Mouse (Mus musculus) monocyte, adult 5-6 weeks (primary cell): Measurements from ENCODE around the gene Abhd12. TPM values are rescaled to one million over a fixed set of nuclear protein-coding genes. Genes with fewer than 3 reads are reported as not detected.

Experiments
- ATAC-seq: fragments of 153-309, 156-312 bp; replicated peaks from 2 replicates; pipeline ENCODE4 v1.8.0; 2017; ENCODE audit warnings: mild to moderate bottlenecking; ENCODE audit not compliant: low TSS enrichment, insufficient number of reproducible peaks, severe bottlenecking, poor library complexity, low FRiP score
- total RNA-seq: library from RNA; stranded (forward); fragments of 200-1000, 200-491, 200-594 nt; gene quantifications from 3 replicates; pipeline ENCODE4 v1.2.3, GENCODE M21; 2017

Gene Abhd12
- total RNA-seq, 1 experiment from 2014 or later = 368 TPM

DNA sequence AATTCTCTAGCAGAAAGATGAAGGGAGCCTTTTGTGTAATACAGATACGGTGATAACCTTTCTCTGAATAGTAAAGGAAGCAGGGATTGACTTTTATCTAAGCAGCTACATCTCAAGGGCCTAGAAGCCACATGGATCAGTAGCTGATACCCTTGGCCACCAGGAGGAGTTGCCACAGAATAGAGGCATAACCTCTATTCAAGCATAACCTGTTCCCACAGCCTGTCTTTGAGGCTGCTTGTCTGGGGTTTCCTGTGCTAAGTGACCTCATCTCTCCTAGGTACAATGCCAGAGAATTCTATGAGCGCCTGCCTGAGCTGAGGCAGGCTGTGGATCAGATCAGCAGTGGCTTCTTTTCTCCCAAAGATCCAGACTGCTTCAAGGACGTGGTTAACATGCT is 76.4 kb downstream of the Abhd12 start:
- ATAC-seq = no peak

DNA sequence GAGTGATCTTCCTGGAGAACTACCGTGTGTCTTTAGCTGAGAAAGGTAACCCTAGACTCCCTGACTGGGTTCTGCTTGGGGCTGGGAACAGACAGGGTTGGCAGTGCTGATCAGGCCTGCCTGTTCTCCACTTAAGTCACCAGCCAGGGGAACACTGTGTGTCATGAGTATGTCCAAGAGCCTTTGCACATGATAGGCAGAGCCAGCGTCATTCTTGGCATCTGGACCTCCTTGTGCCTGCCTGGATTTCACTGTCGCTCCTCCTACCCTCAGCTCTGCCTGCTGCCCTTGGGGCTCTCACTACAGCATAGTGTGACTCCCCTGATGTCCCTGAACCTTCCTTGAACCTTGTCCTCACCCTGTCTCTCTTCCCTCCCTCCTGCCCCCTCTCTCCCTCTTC is 78.1 kb downstream of the Abhd12 start:
- ATAC-seq = no peak

DNA sequence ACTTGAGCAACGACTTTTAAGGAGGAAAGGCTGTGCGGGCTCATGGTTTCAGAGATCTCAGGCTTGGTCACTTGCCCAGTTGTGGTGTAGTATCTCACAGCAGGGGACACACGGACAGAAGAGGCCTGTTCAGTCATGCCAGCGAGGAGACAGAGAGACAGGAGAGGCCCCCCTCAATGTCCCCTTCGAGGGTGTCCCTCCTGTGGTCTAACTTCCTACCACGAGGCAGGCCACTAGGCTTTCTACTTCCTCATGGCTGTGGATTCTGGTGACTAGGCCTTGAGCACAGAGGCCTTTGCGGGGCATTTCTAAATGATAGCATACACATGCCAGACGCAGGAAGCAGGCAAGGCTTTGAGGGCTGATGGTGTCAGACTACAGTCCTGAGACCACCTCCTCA is 81.6 kb downstream of the Abhd12 start:
- no peak for ATAC-seq

DNA sequence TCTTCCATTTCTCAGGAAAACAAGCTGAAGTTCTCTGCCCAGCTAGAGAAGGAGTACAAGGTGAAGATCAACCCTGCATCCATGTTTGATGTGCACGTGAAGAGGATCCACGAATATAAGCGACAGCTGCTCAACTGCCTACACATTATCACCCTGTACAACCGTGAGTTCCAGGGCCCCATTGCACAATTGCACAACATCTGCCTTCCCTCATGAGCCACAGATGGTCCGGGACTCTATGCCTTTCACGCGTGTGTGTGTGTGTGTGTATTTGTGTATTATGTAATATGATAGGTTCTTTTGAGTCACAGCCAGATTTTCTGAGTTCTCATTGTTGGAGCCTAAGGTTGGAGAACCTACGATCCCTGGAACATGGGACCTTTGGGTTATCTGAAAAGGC is 83.8 kb downstream of the Abhd12 start:
- ATAC-seq = no peak

DNA sequence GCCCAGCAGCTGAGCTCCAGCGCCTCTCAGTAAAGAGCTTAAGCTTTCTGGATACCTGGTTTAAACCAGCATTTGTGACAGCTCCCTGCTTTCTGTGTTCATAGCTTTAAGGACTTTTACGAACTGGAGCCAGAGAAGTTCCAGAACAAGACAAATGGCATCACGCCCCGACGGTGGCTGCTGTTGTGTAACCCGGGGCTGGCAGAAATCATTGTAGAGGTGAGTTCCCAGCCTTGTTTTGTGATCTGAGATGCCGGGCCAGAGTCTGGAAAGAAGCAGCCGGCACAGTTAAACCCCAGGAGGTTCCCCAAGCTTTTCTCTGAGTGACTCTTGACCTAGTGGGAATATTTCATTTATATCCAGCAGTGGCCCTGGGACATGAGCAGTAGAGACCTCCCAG is 85.8 kb downstream of the Abhd12 start:
- ATAC-seq = no peak

DNA sequence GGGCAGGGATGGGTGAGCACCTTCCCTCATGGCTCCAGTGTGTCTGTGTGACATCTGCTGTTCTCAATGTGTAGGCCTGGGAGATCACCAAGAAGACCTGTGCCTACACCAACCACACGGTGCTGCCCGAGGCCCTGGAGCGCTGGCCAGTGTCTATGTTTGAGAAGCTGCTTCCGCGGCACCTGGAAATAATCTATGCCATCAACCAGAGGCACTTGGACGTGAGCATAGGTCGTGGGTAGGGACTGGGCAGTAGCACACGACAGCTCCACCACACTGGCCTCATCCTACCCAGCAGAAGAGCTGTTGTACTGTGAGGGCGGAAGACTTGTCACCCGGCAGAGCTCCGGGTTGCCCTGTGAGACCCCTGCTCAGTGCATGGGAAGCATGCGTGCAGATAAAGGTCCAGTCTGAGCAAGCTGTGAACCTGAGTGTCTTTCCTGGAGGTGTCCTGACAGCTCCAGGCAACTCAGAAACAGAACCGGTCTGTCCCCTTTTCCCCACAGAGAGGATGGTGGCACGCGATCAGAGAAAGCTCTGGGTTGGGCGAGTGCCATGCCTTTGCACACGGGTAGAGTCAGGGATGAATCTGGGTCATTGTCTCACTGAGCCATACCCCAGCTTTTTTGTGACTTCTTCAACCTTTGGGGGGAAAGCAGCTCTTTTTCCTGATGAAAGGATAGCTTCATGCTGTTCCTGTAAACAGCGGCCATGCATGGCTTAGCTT is 87.7 kb downstream of the Abhd12 start:
- no peak for ATAC-seq

DNA sequence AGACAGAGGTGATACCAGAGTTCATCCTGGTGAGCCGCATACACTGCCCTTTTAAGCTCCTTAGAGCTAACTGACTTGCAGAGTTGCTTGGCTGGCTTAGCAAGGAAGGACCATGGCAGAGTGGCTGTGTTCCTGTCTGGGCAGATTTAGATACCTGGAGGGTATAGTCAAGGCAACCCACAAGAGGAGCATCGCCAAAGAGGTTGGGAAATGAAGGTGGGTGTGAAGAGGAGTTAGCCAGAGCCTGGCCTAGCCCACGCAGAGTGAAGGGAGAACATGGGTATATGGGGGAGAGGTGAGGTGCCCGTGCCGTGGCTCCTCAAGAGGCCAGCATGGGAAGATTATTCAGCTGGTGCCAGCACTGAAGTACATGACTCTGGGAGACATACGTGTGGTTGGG is 91.7 kb downstream of the Abhd12 start:
- ATAC-seq = no peak

DNA sequence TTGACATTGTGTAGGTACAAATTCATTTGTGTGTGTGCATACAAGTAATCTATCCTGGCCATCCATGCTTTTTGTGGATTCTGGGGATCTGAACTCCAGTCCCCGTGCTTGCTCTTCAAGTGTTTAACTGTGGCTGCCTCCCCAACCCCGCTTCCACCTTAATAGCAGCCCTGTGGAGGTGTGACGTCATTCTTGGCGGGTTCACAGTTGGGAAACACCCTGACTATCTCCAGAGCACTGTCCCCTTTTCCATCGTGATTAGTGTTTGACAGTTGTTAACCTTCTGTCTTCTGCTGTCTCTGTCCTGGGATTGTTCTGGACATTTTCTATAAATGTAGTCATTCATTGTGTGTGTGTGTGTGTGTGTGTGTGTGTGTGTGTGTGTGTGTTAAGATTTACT is 93.9 kb downstream of the Abhd12 start:
- ATAC-seq = no peak

DNA sequence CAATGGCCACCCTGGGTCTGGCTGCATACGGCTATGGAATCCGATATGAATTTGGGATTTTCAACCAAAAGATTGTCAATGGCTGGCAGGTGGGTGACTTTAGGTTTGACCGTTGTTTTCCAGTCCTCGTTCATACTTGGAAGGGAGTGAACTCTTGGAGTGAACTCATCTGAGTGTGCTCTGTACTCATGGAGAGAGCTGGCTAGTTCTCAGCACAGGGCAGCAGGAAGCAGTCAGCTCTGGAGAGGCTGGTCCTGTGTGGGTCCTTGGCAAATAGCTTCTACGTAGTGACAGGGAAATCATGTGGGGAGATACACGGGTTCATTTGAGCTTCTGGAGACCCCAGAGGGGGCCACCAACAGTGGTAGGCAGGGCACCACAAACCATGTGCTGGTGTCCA is 95.7 kb downstream of the Abhd12 start:
- no peak for ATAC-seq

DNA sequence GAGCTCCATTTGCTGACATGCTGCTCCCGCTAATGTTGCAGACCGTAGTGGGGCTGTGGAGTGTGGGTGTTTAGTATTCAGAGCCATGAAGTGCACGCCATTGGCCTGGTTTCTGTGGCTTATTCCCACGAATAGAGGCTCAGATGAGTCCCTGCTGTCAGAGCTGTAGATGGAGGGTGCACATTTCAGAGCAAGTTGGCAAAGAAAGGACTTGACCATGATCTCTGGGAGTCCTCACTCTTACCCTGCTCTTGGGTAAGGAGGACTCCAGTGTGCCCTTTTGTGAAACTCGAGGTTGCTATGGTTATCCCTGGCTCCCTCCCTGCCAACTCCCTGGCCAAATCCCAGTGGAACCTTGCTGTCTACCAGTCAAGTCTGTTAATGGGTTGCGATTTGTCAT is 96.2 kb downstream of the Abhd12 start:
- no peak for ATAC-seq

DNA sequence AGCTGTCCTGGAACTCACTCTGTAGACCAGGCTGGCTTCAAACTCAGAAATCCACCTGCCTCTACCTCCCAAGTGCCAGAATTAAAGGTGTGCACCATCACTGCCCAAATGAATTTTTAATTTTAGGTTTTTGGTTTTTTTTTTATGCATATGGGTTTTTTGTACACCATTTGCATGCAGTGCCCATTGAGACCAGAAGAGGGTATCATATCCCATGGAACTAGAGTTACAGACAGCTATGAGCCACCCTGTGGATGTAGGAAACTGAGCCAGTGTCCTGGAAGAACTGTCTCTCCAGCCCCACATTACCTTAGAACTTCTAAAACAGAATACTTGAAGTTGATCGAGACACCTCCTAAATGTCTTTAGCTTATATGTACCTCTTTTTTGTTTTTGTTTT is 101.5 kb downstream of the Abhd12 start:
- no peak for ATAC-seq

DNA sequence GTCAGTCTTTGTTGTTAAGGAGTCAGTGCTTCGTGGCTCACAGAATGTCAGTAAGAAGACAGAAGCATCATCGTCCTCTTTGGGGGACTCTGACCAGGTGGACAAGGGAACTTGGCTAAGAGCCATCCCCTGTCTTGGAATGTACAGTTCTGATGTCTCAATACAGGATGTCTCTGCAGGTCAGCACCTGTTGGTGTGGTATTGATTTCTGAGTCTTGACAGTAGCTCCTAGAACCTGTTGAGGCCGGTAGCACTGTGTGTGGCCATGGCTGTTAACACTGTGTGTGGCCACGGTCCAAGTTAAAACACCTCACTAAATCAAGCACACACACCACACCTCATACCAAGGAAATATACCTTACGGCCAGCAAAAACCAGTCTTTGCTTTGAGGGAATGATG is 103.9 kb downstream of the Abhd12 start:
- no peak for ATAC-seq

DNA sequence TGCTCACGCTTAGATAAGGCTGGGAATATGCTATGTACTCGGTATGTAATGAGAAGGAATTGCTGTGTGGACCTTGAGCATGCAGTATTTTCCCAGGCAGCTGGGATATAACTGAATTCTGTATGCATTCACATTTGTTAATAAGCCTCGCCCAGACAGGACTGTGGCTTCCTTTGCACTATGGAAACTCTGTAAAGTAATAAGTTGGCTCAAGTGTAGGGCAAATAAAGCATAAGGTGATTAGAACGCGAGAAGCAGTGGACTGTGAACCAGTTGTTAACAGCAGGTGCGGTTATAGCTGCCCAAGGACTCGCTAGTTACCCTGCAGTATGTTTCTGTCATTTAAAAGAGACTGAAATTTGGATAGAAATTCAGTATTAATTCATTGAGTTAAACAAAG is 106.5 kb downstream of the Abhd12 start:
- ATAC-seq = no peak

DNA sequence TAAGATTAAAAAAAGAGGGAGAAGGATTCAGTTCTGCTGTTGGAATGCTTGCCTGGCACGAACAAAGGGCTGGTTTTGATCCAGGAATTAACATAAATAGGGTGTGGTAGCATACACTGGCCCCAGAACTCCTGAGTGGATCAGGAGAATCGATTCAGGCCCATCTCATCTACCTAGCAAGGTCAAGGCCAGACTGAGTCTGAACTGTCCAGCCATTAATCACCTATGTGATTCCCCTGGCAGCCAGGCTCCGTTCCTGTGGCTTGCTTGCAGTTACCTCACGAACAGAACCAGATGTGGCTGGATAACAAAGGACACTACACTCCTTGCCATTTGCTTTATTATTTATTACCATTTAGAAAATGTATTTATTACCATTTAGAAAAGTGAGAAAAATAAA is 111.2 kb downstream of the Abhd12 start:
- no peak for ATAC-seq

DNA sequence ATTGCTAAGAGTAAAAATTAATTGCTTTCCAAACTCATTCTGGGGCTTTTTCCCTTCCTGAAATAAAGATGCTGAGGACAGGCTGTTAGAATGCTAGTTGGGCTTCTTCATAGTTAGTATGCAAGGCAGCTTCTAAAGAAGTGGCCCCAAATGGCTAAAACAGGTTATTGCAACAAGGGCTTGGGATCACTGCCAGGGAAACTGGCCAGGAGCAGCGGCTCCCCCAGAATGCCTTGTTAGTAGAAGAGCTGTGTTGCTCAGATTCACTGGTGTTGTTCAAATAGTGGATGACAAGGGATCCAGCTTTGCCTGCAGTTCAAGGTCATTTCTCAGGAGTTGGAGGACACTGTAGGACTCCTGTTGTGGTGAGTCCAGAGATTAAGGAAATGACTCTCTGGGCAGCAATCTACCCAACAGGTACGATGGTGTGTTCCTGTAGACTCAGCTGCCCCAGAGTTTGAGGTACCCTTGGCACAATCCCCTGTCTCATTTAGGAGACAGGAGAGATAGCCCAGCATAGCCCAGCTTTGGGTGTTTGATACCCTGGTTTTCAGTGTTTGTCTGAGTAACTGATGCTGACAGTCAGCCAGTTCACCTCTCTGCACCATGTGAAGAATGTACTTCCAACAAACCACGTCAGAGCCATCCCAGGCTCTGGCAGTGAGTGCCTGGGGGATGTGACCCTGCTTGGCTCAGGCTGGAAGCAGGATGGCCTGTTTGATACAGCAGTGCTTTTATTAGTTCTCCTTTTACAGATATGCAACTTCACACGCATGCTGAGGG is 115.6 kb downstream of the Abhd12 start:
- no peak for ATAC-seq

DNA sequence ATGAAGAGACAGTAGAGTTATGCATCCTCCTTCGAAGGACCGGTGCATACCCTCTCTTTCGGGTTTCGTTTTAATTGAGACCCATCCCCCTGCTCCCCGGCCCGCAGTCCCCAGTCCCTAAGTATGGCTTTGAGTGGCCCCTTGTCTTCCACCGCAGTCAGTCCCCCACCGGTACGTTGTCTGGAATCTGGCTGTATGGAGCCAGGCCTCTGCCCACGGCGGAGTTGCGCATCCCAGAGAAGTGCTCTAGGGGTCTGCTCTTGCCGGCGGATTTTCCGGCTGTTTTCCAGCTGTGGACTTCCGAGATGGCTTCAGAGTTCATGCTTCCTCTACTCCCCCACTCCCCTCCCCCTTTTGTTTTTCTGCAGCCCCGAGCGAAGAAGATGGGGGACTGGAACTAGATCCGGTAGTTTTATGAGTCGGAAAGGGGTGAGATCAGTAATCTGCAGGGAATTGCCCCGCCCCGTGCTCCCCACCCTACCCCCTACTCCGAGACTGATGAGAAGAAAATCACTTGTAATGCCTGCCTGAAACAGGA is 117.2 kb downstream of the Abhd12 start:
- no peak for ATAC-seq

DNA sequence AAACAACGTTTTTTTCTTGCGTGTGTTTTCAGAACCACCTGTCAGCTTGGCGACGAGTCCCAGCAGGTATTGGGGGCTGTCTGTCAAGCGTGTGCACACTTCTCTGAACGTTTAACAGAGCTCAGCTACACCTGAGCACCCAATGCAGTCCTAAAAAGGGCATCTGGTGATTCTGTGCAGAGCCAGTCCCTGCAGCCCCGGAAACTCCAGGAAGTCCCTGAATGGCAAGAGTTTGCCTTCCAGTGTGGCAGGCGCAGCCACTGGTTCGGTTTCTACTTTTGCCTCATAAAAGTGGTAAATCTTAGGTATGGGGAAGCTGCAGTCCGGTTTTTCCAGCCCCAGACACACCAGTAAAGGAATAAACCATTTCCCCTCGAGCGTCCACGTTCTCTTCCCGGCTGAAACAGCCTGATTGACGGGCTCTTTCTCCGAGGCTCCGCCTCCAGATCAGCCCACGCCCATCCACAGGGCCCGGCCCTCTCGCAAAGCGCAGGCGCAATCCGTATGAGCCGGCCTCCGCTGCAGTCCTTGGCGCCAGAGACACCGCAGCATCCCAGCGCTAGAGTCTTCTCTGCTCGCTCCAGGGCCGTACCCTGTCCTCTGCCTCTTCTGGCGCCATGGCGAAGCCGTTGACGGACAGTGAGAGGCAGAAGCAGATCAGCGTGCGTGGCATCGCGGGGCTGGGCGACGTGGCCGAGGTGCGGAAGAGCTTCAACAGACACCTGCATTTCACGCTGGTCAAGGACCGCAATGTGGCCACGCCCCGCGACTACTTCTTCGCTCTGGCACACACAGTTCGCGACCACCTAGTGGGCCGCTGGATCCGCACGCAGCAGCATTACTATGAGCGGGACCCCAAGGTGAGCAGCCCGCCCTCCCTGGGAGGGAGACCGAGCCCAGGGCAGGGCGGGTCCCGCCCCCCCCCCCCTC is 118.0 kb downstream of the Abhd12 start, which contains the start of gene Pygb:
Gene Pygb, plus strand, starts transcription at position 485 of the 930 bp plus-strand sequence.
- peak; percentile 87 for ATAC-seq

DNA sequence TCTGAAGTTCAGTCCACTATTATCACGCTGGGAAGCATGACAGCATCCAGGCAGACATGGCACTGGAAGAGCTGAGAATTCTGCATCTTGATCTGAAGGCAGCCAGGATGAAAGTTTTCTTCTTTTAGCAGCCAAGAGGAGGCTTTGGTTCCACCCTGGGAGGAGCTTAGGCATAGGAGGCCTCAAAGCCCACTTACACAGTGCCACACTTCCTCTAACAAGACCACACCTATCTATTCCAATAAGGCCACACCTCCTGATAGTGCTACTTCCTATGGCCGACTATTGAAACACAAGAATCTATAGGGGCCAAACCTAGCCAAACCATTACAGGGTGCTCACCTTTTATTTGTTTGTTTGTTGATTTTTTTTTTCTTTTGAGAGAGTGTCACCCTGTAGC is 121.7 kb downstream of the Abhd12 start:
- ATAC-seq = no peak
